In genomic region chr7:66243766-66244325, GRCm38 (mm10) we compare ENCODE assay signal across 28 mouse cellular contexts.
A peak's percentile ranks its signal among the peaks of the same experiment; 100 is the strongest.
DNase-seq lines count a peak whose midpoint lies in the region; ATAC-seq and TF ChIP-seq lines count a peak whose summit lies in the region.
"Had no signal": no experiment of that assay in that cellular context is flagged by ENCODE, and none has a peak within 500 bp of the region (broad histone marks: within the 10 kb centered on the region; RNA-seq: fewer than 3 reads in every experiment).

No protein-coding gene starts in this region.

- ATAC-seq in liver, postnatal 0 days, result no peak
- no peak for ATAC-seq in liver, embryonic 11.5 days (replicated peaks; ENCODE audit: low FRiP score)
- ATAC-seq: forebrain, embryonic 15.5 days; intestine, embryonic 16.5 days; midbrain, embryonic 13.5 days had no signal

- peak; percentile 84 for DNase-seq in heart, adult 11 months
- no peak for DNase-seq in heart, postnatal 36 days
- DNase-seq in liver, postnatal 0 days, result peak; percentile 9
- DNase-seq in liver, embryonic 11.5 days (ENCODE audit: low spot score), result no peak
- DNase-seq in urinary bladder, adult 2 months (ENCODE audit: low spot score), result peak; percentile 6
- no peak for DNase-seq in urinary bladder, postnatal 14 days (ENCODE audit: low spot score)
- no peak for DNase-seq in cerebellum, adult 11 months
- DNase-seq: B cell, adult 2 months; cerebellum, adult 11-12 months; cerebellum, adult 9-11 months; embryo, embryonic 11 days; gastrocnemius, adult 2 months; gastrocnemius, postnatal 36 days; heart, postnatal 14 days; kidney, adult 8-10 months; kidney, postnatal 4 days; lung, postnatal 36 days; right cerebral cortex, adult 18-20 months; spleen, adult 18-20 months had no signal

- no peak overlapping the region for H3K9ac ChIP-seq in liver, postnatal 0 days (replicated peaks)
- no peak overlapping the region for H3K9ac ChIP-seq in liver, embryonic 11.5 days (ENCODE audit: low read depth, low read length)
- H3K9ac ChIP-seq: embryonic facial prominence, embryonic 12.5 days; forebrain, embryonic 15.5 days; limb, embryonic 15.5 days; midbrain, embryonic 13.5 days; neural tube, embryonic 15.5 days had no signal

- no peaks in the 10 kb centered on the region for H3K27me3 ChIP-seq in liver, postnatal 0 days (ENCODE audit: insufficient read depth, low read length)
- H3K27me3 ChIP-seq in liver, embryonic 11.5 days (replicated peaks; ENCODE audit: control insufficient read depth, insufficient read depth, low read length), result no peaks in the 10 kb centered on the region
- H3K27me3 ChIP-seq: embryonic facial prominence, embryonic 12.5 days; forebrain, embryonic 15.5 days; limb, embryonic 15.5 days; megakaryocyte, embryonic 14.5 days; midbrain, embryonic 13.5 days; neural tube, embryonic 15.5 days had no signal

- H3K4me1 ChIP-seq in liver, postnatal 0 days (ENCODE audit: insufficient read depth), result peaks cover 4% of the 10 kb centered on the region
- H3K4me1 ChIP-seq in liver, embryonic 11.5 days (replicated peaks; ENCODE audit: control insufficient read depth, insufficient read depth, low read length), result peaks cover 14% of the 10 kb centered on the region

- no peaks in the 10 kb centered on the region for H3K36me3 ChIP-seq in liver, postnatal 0 days (replicated peaks; ENCODE audit: insufficient read depth, low read length)
- H3K36me3 ChIP-seq in liver, embryonic 11.5 days (ENCODE audit: control insufficient read depth, insufficient read depth, low read length), result no peaks in the 10 kb centered on the region
- H3K36me3 ChIP-seq: embryonic facial prominence, embryonic 12.5 days; forebrain, embryonic 15.5 days; limb, embryonic 10.5 days; limb, embryonic 15.5 days; midbrain, embryonic 13.5 days; neural tube, embryonic 15.5 days had no signal

- intact Hi-C loops in heart, postnatal 36 days (cut with DNase I), result no loop called here

- no peak overlapping the region for H3K4me3 ChIP-seq in liver, postnatal 0 days (ENCODE audit: low read depth, low read length)
- H3K4me3 ChIP-seq in liver, embryonic 11.5 days (ENCODE audit: low read depth, low read length), result no peak overlapping the region
- H3K4me3 ChIP-seq: embryonic facial prominence, embryonic 12.5 days; forebrain, embryonic 15.5 days; gastrocnemius, adult 2 months; limb, embryonic 10.5 days; limb, embryonic 15.5 days; megakaryocyte, embryonic 14.5 days; midbrain, embryonic 13.5 days; neural tube, embryonic 15.5 days had no signal

- H3K9me3 ChIP-seq in liver, postnatal 0 days (ENCODE audit: low read length), result no peaks in the 10 kb centered on the region
- no peaks in the 10 kb centered on the region for H3K9me3 ChIP-seq in liver, embryonic 11.5 days (ENCODE audit: control insufficient read depth, low read length)
- H3K9me3 ChIP-seq: embryonic facial prominence, embryonic 12.5 days; forebrain, embryonic 15.5 days; limb, embryonic 10.5 days; limb, embryonic 15.5 days; megakaryocyte, embryonic 14.5 days; midbrain, embryonic 13.5 days; neural tube, embryonic 15.5 days had no signal

- no peak for TF ChIP-seq CTCF in liver, postnatal 0 days (IDR thresholded peaks at IDR 0.05; ENCODE audit: low read depth)

- TF ChIP-seq EP300 in liver, postnatal 0 days (IDR thresholded peaks at IDR 0.05; ENCODE audit: low read depth), result no peak

- no peak overlapping the region for H3K4me2 ChIP-seq in liver, postnatal 0 days (ENCODE audit: low read depth, low read length)
- H3K4me2 ChIP-seq in liver, embryonic 11.5 days, result no peak overlapping the region
- H3K4me2 ChIP-seq: embryonic facial prominence, embryonic 12.5 days; forebrain, embryonic 15.5 days; limb, embryonic 15.5 days; midbrain, embryonic 13.5 days; neural tube, embryonic 15.5 days had no signal

- WGBS in liver, postnatal 0 days (ENCODE audit: insufficient replicate concordance), result 68% methylated on average over 7 of the region's 7 CpGs
- WGBS in liver, embryonic 11.5 days, result 63% methylated on average over 7 of the region's 7 CpGs

- no peak overlapping the region for H3K27ac ChIP-seq in liver, postnatal 0 days (ENCODE audit: low read depth)
- H3K27ac ChIP-seq in liver, embryonic 11.5 days (ENCODE audit: low read depth, low read length), result no peak overlapping the region
- H3K27ac ChIP-seq: embryonic facial prominence, embryonic 12.5 days; forebrain, embryonic 15.5 days; gastrocnemius, adult 2 months; kidney, postnatal 0 days; limb, embryonic 10.5 days; limb, embryonic 15.5 days; midbrain, embryonic 13.5 days; neural tube, embryonic 15.5 days had no signal

Comparison
In these comparisons a context has a peak if more than half of its experiments do, and no peak if none do; other contexts are left out.
1. DNase-seq: peak in heart, adult 11 months (single experiment), liver, postnatal 0 days (single experiment) and urinary bladder, adult 2 months (single experiment); none in heart, postnatal 36 days (0 of 2), liver, embryonic 11.5 days (single experiment), urinary bladder, postnatal 14 days (single experiment) and cerebellum, adult 11 months (single experiment).